Mouse (Mus musculus) thymus, postnatal 10 days (tissue): ENCODE measurements around the gene Ttc7.
A peak's percentile ranks its signal among the peaks of the same experiment; 100 is the strongest.
"Not testable (repeated sequence)": the region's sequence is repeated elsewhere in the genome, so short reads cannot be mapped to it uniquely, and the experiment has no call there.

Experiments used
- DNase-seq, 2 experiments: peaks; one replicate each; pipeline ENCODE4 v3.0.0; 2021; ENCODE audit warnings: low spot score in 2 of 2

Gene Ttc7

DNA sequence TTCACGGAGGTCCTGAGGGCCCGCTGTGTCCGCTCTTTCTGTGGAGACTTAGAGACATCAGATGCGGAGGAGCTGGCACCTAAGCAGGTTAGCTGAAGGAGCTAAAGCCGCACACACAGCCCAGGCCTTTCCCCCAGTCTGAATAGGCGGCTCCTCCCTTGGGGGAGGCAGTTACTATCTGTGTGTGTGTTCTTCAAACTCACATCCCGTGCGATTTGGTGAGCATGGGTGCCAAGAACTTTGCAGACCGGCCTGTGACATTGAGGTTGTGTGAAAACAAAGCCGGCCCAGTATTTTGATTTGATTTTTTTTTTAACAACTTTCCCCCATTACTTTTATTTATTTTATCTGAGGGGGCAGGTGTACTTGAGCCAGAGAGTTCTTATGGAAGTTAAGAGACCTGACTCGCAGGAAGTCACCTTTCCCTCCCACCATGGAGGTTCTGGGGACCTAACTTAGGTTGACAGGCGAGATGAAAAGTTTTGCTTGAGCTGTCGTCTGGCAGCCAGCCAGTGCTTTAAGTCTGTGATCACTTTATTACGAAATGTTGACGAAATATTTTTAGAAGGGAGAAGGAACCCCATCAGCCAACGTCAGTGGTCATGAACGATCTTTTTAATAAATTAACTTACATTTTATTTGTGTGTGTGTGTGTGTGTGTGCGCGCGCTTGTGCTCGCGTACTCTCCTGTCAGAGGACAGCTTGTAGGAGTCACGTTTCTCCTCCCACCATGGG, 3.2 kb downstream of the Ttc7 start:
- DNase-seq, result no peak

DNA sequence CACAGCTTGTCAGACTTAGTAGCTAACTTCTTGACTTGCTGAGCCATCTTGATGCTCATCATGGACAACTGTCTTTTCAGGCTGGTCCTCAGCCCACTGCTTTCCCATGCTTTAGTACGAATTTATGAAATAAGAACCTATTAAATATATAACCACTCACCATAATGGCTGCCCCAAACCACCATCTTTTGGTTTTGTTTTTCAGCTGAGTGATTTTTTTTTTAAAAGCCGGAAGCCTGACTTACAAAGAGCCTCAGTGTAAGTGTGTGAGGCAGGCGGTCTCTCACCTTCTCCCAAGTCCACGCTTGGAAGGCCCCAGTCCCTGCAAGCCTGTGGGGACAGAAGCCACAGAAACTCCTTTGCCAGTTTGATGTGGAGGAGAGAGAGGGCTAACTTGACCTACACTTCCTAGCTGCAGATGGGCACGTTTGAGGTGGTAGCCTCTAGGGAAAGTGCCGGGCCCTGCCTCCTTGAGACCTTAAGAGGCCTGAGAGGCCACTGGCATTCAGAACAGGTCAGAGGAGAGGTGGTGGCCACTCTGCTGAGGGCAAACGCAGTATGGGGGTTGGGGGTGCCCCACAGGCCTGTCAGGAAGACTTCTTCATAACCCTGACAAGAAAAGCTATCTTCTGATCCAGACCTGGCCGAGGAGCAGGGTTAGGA, 3.9 kb downstream of the Ttc7 start:
- peak in 1 of 2 experiments; percentile 25 for DNase-seq

DNA sequence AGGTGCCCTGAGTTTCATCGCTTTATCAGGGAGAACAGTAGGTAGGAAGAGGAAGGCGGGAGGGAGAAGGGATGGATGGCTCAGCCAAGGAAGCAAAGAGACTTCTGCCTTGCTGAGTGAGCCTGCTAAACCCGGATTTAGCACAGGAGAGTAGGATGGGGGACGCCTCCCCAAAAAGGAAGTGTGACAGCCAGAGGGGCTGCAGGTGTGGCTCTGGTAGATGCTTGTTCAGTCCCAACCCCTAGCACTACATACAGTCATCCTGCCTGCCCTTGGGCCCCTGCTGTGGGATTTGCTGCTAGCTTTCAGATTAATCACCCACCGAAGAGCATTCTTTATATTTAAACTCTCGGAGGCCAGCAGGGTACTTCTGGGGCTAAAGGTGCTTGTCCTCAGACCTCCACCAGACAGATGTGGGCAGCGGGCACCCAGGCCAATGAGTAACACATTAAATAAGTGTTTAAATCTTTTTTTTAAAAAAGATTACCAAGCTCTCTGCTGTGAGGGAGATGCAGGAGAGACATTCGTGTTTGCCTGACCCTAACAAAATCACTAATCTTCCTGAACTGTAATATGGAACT, 4.6 kb downstream of the Ttc7 start:
- peak; percentile 25 to 37 for DNase-seq

DNA sequence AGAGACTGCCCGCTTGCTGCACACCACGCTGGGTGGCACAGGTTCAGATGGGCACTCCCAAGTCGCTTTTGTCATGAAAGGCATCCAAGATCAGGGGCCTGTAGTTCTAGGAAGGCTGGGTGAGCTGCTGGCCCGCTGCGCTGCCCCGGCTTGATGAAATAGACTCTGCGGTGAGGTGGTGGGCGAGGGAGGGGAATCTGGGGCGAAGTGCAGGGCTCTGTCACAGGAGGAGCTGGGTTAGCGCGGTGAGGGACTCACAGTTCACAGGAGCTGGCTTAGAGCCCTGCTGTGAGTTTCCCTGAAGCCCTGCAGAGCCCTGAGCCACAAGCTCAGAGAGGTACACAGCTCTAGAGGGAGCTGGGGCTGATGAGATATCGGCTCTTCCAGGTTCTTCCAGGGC, 5.4 kb downstream of the Ttc7 start:
- DNase-seq, result no peak

DNA sequence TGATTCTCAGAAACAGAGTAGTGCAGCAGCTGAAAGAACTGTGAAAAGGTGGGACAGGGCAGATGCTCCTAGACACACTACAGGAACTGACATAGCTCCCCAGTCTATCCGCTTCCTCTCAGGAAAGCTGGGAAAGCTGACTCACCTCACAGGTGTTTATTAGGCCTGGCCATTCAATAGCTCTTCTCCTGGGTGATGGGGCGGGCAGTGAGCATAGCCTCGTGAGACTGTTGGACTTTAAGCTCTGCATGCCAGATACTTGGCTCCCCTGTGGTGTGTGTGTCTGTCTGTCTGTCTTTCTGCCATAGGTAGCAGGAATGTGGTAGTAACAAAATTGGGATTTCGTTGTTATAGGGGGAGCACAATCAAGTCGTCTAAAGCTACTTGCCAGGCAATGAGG, 6.7 kb downstream of the Ttc7 start:
- no peak for DNase-seq

DNA sequence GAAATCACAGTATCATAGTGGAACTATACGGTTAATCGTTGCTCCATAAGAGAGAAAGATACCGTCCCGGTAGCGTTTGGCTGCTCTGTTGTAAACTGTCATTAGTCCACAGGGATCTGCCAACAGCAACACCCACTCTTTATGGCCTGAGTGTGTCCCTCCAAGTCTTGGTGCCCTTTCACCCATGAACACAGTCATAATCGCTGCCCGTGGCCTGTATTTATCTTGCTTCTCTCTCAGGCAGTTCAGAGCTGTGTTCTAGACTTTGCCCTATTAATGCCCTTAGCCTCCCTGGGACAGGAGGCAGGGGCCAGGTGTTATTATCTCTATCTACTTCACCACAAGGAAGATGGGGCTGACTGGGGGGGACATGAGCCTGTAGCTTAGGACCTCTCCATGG, 8.4 kb downstream of the Ttc7 start:
- DNase-seq, result no peak

DNA sequence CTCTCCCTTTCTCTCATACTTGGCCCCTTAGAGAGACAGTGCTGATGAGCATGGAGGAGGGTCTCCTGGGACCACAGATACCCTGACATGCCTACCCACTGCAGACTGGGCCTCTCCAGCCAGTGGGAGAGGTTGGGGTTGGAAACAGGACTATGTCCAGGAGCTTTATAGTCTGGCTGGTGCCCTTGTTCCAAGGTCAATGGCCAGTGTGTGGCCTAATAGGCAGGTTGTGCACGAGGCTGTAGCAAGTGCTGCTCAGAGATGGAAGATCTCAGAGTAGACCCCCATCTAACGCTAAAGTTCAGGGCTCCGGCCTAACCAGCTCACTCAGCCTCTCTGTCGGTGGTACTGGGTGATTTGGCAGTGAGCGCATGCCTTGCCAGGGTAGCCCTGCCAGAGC, 9.1 kb downstream of the Ttc7 start:
- no peak for DNase-seq

DNA sequence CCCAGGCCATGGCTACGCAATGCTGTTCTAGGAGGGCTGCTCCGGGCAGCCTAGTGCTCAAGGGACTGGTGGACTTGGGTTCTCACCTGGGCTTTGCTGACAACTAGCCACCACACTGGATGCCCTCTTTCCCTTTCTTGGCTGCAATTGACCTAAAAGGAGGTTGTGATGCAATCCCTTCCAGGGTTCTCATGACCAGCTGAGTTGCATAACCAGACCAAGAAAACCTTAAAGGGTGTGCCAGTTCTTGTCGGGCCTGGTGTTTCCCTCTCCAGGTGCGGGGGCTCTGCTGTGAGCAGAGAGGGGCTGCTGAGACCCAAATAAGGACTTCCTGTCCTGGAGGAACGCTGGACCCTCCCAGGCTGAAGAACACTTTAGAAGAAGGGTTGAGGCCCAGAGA, 10.4 kb downstream of the Ttc7 start:
- no peak for DNase-seq

DNA sequence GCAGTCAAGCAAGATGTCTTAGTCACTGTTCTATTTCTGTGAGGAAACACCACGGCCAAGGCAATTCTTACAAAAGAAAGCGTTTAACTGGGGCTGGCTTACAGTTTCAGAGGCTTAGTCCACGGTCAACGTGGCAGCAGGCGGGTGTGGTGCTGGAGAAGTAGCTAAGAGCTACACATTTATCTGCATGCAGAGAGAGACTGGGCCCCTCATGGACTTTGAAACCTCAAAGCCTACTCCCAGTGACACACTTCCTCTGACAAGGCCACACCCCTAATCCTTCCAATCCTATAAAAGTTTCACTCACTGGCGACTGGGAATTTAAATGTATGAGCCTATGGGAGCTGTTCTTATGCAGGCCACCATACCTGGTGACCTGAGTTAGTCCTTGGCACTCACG, 13.1 kb downstream of the Ttc7 start:
- no peak for DNase-seq

DNA sequence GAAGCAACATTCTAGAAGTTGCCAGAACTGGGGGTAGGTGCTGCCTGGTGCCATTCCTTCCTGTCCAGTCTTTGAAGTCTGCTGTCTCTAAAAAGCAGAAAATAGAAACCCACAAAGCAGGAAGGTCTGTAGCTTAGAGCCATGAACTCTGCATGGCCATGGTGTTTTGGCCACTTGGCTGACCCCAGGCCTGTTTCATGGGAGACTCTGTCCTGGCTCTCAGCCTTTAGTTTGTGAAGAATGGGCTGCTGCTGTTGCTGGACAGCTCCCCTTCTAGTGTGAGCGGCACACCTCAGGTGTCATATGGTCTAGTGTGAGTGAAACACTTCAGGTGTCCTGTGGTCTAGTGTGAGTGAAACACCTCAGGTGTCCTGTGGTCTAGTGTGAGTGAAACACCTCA, 14.0 kb downstream of the Ttc7 start:
- not testable (repeated sequence) for DNase-seq

DNA sequence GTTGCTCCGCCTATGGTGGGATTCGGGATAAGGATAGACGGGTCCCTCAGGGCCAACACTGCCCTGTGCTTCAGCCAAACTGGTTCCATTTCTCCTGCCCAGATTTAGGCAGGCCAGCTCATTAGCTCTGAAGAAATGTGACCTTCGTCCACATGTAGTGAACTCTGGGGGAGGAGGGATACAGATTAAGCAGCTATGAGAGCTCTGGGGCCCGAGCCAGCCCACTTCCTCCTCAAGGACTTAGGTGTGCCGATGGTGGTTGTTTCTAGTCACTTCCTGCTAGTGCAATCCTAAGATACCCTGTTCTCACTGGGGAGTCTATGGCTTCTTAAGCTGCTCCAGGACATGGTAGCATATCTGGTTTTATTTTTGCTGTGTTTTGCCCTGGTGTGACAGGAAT, 16.3 kb downstream of the Ttc7 start:
- DNase-seq, result peak; percentile 42 to 52

DNA sequence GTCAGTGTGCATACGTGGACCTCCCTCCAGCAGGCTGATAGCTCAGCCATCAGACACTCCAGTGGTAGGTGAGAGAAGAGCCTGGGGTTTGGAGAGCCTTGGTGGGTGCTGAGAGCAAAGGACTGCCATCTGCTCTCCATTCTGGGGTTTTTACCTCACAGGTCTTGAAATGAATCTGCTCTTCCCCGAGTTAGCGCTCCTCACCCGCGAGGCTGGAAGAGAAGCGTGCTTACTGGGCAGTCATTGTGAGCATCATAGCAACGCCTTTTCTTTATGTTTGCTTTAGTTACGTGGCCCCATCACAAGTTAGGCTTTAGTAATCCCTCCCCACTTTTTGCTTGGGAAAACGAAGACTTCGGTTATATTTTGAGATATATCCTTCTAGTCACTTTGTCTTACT, 17.7 kb downstream of the Ttc7 start:
- DNase-seq, result no peak

DNA sequence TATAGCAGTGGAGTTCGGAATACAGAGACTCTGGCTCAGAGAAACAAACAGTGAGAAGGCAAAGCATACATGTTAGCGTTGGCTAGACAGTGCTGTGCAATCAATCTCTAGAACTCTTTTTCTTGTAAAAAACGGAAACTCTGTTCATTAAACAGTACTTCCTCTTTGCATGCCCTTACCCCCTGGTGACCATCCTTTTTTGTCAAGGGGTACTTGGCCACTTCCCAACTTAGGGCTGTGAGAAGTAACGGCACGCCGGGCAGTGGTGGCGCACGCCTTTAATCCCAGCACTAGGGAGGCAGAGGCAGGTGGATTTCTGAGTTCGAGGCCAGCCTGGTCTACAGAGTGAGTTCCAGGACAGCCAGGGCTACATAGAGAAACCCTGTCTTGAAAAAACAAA, 18.9 kb downstream of the Ttc7 start:
- DNase-seq, result not testable (repeated sequence)

DNA sequence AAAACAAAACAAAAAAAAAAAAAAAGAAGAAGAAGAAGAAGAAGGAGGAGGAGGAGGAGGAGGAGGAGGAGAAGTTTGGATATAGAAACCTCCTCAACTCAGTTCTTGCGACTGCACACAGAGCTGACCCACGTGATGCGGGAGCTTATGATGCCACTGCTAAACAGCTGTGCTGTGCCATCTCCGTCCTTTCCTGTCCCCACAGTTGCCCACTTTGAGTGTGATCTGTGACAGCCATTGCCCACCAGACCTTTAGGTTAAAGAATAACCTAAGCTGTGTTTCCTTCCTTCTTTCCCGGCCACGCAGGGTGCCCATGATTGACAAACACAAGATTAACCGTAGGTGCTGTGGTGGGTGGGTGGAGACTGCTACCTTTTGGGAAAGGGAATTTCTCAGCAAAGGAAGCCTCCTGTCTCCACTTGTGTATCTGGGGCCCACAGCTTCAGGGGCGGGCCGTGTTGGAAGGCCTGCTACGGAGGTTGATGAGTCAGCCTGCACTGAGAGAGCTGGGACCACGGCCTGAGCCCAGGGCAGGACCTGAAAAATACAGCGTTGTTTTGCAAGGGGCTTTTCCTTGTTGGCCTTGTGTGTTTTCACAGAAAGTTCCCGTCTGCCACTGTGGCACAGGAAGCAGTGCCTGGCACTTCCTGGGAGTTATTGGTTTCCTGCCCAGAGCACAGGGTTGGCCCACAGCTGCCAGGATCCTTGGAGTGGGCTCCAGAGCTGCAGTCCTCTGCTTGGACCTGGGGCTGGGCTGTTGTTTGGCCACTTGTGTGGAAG, 19.5 kb downstream of the Ttc7 start:
- DNase-seq, result no peak

DNA sequence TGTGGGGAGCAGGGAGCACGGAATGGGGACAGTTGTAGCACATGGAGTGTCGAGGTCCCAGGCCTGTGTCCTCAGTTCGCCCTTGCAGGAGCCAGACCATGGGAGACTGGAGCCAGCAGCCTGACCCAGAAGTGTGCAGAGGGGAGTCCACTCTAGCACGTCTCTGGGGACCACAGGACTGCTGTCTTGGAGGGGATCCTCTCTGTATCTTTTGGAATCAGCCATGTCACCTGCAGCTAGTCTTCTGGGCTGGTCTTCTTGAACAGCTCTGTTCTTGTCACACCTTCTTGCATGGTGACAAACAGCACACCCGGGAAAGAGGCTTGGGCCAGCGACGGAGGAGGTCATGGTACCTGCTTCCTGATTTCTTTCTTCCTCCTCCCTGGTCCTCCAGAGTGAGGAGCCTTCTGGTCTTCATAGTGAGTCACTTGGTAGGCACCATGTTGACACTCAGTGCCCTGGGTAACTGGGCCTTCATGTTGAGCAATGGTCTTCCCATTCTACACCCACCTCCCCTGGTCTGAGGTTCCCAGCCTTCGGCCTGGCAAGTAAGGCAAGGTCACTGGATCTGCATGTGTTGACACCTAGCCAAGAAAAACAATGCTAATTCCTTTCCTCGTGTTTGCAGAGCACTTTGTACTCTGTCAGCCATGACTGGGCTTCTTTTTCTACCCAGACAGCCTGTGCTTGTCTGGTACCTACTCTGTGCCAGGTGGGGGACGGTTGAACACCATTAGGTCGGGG, 21.6 kb downstream of the Ttc7 start:
- no peak for DNase-seq

DNA sequence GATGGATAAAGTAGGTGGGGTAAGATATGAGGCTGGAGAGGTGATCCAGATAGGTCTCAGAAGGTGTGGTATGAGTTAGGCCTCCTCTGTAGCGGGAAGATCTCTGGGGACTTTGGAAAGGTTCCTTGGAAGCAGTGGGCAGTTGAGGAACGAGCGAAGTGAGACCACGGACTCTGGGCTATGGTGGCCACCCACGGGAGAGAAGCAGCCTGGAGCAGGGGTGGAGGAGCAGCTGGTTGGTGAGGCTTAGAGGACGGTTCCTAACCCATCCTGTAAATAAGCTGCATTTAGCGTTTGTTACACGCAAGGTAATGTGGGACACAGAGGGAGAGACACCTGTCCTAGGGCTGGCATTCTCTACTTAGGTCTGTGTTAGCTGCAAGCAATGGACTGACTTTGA, 22.4 kb downstream of the Ttc7 start:
- DNase-seq, result no peak

DNA sequence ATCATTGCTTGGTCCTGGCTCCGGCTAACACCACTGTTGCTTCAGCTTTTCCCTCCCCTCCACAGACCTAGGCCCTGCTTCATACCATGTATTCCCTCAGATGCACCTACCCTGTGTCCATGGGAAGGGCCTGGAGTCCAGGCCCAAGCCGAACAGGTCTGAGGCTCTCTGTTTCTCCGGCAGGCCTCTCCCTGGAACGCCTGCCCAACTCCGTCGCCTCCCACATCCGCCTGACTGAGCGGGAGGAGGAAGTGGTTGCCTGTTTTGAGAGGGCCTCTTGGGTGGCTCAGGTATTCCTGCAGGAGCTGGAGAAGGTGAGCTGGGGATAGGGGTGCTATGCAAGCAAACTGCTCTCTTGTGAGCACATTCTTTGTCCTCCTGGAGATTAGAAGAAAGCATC, 24.1 kb downstream of the Ttc7 start:
- DNase-seq, result no peak

DNA sequence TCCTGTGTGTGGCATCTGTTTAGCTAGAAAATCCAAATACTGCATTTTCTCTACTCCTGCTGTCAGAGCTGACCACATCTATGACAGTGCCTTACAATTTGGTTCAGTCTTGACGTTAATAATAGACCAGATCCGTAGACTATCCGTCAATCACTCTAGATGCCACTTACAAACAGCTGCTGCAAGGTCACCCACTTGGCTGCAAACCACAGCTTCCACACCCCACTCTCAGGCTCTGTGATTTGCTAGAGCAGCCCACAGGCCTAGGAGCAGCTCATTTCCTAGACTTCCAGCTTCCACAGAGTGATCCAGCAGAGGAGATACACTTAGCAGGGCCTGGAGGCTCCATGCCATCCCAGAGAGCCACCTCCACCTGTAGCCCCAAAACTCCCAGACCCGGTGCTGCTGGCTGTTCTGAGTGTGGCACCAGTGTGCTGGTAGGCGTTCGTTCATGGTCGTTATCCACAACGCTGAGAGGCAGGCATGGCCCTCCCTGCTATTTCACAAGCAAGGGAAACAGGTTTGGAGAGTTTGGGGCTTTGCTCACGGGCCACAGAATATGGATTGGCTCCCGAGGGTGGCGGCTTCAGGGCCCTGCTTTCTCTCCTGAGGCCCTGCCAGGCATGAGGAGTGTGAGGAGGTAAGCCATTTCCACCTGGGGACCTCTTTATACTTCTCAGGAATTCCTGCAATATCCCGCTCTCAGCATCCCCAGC, 26.5 kb downstream of the Ttc7 start:
- DNase-seq, result no peak

DNA sequence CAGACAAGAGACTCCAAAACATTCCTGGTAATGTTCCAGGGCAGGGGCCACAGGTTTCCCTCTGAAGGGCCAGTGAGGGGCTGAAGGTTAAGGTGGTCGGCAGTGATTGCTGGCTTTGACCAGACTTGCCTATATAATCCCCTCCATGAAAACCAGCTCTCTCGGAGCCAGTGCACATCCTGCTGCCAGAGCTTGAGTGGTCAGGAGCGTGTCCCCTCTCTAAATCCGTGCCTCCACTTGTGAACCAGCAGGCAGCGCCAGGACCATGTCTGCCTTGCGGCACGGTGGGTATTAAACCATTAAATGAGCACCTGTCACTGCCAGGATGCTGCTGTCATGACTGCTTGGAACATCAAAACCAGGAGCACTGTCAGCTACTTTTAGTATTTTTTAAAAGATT, 27.8 kb downstream of the Ttc7 start:
- DNase-seq, result no peak

DNA sequence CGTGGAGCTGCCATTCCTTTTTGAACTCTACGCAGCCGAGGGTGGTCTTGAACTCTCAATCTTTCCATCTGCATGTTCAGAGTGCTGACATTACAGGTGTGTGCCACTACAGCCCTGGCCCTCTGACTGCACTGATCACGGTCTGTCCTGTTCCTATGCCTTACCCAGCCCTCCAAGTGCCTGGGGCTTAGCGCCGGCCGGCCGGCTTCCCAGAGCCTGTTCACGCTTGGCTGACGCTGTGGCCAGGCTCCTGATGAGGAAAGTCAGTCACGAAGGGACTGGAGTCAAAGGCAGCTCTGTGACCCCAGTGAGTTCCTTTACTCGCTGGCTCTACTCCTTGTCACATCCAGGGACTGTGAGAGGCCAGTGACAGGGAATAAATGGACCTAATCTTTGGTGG, 29.7 kb downstream of the Ttc7 start:
- no peak for DNase-seq
